Mouse (Mus musculus) heart, embryonic 13.5 days (tissue): ENCODE measurements around the gene Xrcc5. TPM values are rescaled to one million over a fixed set of nuclear protein-coding genes. Genes with fewer than 3 reads are reported as not detected.

Experiments
- ATAC-seq: fragments of 200-750 bp; cut with Nextera tagmentation; 2 replicates; pipeline ENCODE4 v1.8.0; 2017; ENCODE audit warnings: moderate TSS enrichment; ENCODE audit not compliant: insufficient number of reproducible peaks, low FRiP score, low TSS enrichment; ENCODE audit errors: extremely low read depth
- H3K27ac ChIP-seq: fragments of 300-500 bp; sonication (generic); replicated peaks from 2 replicates; pipeline ENCODE4 v1.5.1; 2015; ENCODE audit warnings: moderate library complexity, mild to moderate bottlenecking, inconsistent platforms
- H3K27me3 ChIP-seq: fragments of 300-500 bp; sonication (generic); replicated peaks from 2 replicates; pipeline ENCODE4 v1.6.1; 2015; ENCODE audit warnings: mild to moderate bottlenecking, inconsistent platforms
- H3K36me3 ChIP-seq: fragments of 300-500 bp; sonication (generic); 2 replicates; pipeline ENCODE4 v1.6.1; 2015; ENCODE audit warnings: mild to moderate bottlenecking, inconsistent platforms
- H3K4me1 ChIP-seq: fragments of 300-500 bp; sonication (generic); 2 replicates; pipeline ENCODE4 v1.6.1; 2015; ENCODE audit warnings: inconsistent platforms
- H3K4me2 ChIP-seq: fragments of 300-500 bp; sonication (generic); 2 replicates; pipeline ENCODE4 v1.6.1; 2015; ENCODE audit warnings: inconsistent platforms, mild to moderate bottlenecking, moderate library complexity
- H3K4me3 ChIP-seq: fragments of 300-500 bp; sonication (generic); 2 replicates; pipeline ENCODE4 v1.5.1; 2015; ENCODE audit warnings: moderate library complexity, mild to moderate bottlenecking, inconsistent platforms
- H3K9ac ChIP-seq: fragments of 300-500 bp; sonication (generic); 2 replicates; pipeline ENCODE4 v1.6.1; 2015; ENCODE audit warnings: inconsistent platforms, mild to moderate bottlenecking, moderate library complexity
- H3K9me3 ChIP-seq: fragments of 300-500 bp; sonication (generic); 2 replicates; pipeline ENCODE4 v1.6.1; 2016; ENCODE audit warnings: inconsistent platforms
- WGBS: fragments of 180-500 bp; shearing (Covaris S2); methylation state at CpG from one replicate; pipeline ENCODE4 v1.1.7; 2015; ENCODE audit warnings: mixed read lengths; 5-methylcytosine and 5-hydroxymethylcytosine counted together
- polyA plus RNA-seq: library from polyadenylated mRNA; unstranded; fragments of >200 nt; fragmentation: Nextera tagmentation; extraction: Ambion mirVana; gene quantifications from 2 replicates; pipeline ENCODE4 v1.2.1, GENCODE M21; 2015

Xrcc5 gene
- polyA plus RNA-seq, 1 experiment from 2014 or later = 18.1 TPM

DNA sequence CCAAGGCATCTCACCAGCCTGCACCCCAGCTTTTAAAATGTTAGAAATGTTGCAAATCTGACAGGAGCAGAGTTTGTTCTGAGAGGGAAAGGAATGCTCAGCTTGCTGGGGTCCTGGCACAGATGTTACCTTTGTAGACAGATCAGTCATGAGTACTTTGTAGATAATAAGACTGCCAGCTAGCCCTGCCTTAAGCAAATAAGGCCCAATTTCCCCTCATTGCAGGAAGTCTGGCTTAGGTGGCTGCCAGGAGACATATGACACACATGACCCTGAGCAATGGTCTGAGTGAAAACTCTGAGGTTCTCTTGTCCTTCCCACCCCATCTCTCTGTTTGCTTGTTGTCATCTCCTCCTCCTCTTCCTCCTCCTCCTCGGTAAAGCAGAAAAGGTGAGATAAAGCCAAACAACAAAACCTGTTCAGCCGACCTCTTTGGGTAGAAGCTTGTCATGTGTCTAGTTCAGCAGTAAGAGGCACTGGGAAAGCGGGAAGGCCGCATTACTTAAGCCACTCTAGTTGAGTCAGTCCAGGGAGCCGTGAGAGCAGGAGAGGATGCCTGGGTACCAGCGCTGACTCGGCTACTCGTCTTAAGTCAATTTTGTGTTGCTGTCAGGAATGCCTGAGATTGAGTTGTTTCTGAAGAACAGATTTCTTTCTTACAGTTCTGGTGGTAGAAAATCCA lies 92.6 kb downstream of the Xrcc5 start:
- H3K27me3 ChIP-seq = no peaks in the 10 kb centered on the region
- no peak overlapping the region for H3K9ac ChIP-seq
- no peaks in the 10 kb centered on the region for H3K9me3 ChIP-seq
- no peak for ATAC-seq
- no peak overlapping the region for H3K4me3 ChIP-seq
- WGBS = 75% methylated on average over 8 of the region's 8 CpGs
- peaks cover 18% of the 10 kb centered on the region for H3K36me3 ChIP-seq
- no peak overlapping the region for H3K4me2 ChIP-seq
- no peak overlapping the region for H3K27ac ChIP-seq
- 0 out of 2 replicates have a peak, but pooled peaks cover 3% of the 10 kb centered on the region for H3K4me1 ChIP-seq

- no peaks in the 10 kb centered on the region for H3K9me3 ChIP-seq
- peaks cover 10% of the 10 kb centered on the region for H3K36me3 ChIP-seq
- ATAC-seq = no peak
- 69% methylated on average over 9 of the region's 9 CpGs for WGBS
- H3K4me3 ChIP-seq = no peak overlapping the region
- H3K9ac ChIP-seq = no peak overlapping the region
- H3K4me2 ChIP-seq = no peak overlapping the region
- no peak overlapping the region for H3K27ac ChIP-seq
- H3K4me1 ChIP-seq = 0 out of 2 replicates have a peak, but pooled peaks cover 3% of the 10 kb centered on the region
- H3K27me3 ChIP-seq = no peaks in the 10 kb centered on the region
These were observed 93.4 kb downstream of the Xrcc5 start for GRCm38 (mm10) chr1:72400616-72401015.

DNA sequence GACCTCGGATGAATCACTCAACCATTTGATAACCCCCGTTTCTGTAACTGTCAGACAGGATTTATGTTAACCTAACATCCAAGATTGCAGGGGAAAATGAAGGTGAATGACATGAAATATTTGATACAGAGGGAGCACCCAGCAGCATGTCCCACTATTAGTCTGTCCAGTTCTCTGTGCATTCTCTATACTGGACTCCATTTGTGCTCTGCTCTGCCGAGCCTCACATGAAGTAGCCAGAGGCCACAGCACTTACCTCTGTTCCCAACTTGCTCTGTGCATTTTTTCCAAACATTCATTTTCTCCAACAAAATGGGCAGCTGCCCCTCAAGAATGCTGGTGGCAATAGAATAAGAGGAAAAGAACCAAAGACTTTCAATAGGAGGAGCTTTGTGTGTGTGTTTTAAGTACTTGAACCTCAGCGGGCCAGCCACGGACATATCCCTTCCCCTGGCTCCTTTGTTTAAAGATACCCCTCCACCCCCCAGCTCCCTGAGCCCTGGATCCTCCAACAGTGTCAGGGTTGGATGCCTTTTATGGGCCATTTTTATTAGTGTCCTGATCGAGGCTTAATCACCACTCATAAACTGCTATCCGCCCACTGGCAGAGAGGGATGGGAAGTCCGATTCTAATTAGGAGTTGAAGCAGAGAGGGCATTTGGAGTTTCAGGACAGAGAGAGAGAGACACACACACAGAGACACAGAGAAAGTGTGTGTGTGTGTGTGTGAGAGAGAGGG lies 94.3 kb downstream of the Xrcc5 start:
- 68% methylated on average over 8 of the region's 8 CpGs for WGBS
- Histone ChIP-seq H3K4me2 (no peak overlapping the region), H3K9me3 (no peaks in the 10 kb centered on the region), H3K9ac (no peak overlapping the region), H3K27me3 (no peaks in the 10 kb centered on the region), H3K4me1 (0 out of 2 replicates have a peak, but pooled peaks cover 3% of the 10 kb centered on the region), H3K4me3 (no peak overlapping the region), H3K27ac (no peak overlapping the region), H3K36me3 (peaks cover 8% of the 10 kb centered on the region)
- ATAC-seq = no peak

DNA sequence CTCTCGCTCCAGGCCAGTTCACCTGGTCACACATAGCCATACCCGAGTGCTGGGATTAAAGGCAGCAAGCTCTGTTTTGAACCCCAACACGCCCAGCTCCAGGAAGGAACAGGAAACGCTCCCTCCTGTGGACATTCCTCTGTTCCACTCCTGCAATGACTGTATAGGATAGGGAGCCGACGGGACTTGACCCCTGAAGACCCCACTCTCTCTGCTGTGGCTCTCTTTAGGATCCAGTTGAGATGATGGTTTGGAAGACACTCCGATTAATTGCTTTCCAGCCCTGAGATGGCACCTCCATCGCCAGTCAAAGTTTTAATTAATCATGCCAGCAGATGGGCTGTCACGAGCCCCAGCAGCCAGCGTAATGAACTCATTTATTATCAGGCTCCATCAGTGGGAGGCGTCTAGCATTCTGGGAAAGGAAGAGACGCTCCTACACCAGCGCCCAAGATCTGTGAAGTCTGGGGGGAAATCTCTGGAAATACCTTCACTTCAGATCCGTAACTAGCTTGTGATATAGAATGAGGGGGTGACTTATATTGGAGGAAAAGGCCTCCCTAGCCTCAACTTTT lies 99.4 kb downstream of the Xrcc5 start:
- ATAC-seq = no peak
- Histone ChIP-seq H3K9me3 (no peaks in the 10 kb centered on the region), H3K4me2 (no peak overlapping the region), H3K4me1 (0 out of 2 replicates have a peak, but pooled peaks cover 3% of the 10 kb centered on the region), H3K27me3 (no peaks in the 10 kb centered on the region), H3K9ac (no peak overlapping the region), H3K4me3 (no peak overlapping the region), H3K36me3 (no peaks in the 10 kb centered on the region), H3K27ac (no peak overlapping the region)
- WGBS = 65% methylated on average over 14 of the region's 14 CpGs

- Histone ChIP-seq H3K27ac (no peak overlapping the region), H3K4me2 (no peak overlapping the region), H3K4me3 (no peak overlapping the region), H3K9me3 (no peaks in the 10 kb centered on the region), H3K27me3 (no peaks in the 10 kb centered on the region), H3K36me3 (no peaks in the 10 kb centered on the region), H3K4me1 (no peaks in the 10 kb centered on the region; the same call in 1 of the 2 replicates), H3K9ac (no peak overlapping the region)
- no peak for ATAC-seq
- 76% methylated on average over 5 of the region's 5 CpGs for WGBS
These were observed 102.7 kb downstream of the Xrcc5 start for GRCm38 (mm10) chr1:72409936-72410335.

DNA sequence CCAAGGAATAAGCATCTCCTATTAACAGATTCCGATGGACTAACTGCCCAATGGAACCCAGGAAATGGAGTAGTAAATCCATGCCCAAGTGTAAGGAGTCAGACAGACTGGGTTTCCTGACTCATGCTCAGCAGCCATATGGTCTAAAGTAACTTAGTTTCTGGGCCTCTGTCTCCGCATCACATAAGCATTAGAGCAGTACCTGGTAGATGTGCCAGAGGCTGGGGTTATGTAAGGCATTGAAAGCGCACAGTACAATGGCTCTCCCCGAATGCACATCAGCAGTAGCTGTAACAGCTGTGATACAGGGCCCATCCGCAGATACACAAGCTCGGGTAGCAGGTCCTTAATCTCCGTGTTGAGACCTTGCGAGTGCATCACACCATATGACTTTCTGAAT lies 103.9 kb downstream of the Xrcc5 start:
- Histone ChIP-seq H3K27me3 (no peaks in the 10 kb centered on the region), H3K4me1 (no peaks in the 10 kb centered on the region; the same call in 1 of the 2 replicates), H3K27ac (no peak overlapping the region), H3K4me3 (no peak overlapping the region), H3K9me3 (no peaks in the 10 kb centered on the region), H3K36me3 (no peaks in the 10 kb centered on the region), H3K9ac (no peak overlapping the region), H3K4me2 (no peak overlapping the region)
- 87% methylated on average over 8 of the region's 8 CpGs for WGBS
- ATAC-seq = no peak

DNA sequence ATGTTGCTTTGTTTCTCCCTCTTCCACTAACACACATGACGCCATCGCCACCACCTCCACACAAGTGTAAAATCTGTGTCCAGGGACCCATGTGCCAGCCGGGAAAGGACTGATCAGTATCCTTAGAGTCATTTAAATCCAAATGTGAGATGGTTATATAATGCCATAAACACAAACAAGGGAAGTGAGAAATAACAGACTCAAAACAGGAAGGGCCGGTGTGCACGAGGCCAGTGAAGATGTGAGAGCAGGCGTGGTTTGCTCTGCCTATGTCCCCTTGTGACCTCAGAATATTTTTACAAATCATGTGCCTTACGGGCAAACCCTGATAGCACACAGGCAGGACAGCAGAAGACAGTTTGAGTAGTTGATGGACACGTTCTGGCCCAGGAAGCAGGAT lies 106.0 kb downstream of the Xrcc5 start:
- Histone ChIP-seq H3K9me3 (no peaks in the 10 kb centered on the region), H3K27ac (no peak overlapping the region), H3K9ac (no peak overlapping the region), H3K36me3 (no peaks in the 10 kb centered on the region), H3K4me2 (no peak overlapping the region), H3K27me3 (no peaks in the 10 kb centered on the region), H3K4me3 (no peak overlapping the region), H3K4me1 (no peaks in the 10 kb centered on the region; the same call in 1 of the 2 replicates)
- WGBS = 81% methylated on average over 8 of the region's 8 CpGs
- ATAC-seq = no peak

DNA sequence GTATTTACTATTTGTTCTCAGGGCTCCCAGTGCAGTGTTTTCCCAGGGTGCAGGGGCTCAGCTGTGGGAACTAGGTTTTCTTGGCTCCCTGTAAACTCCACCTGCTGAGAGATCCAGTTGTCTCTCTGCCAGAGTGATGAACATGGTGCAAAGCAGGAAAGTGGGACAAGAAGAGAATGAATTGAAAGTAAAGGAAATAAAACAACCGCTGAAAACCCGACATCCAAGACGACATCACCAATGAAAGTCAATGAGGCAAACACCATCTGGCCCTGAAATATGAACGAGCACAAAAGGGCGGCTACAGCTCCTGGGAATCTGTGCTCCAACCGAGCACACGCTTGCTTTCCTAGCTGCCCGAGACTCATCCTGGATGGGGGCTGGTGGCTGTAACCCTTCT lies 106.9 kb downstream of the Xrcc5 start:
- 79% methylated on average over 8 of the region's 8 CpGs for WGBS
- H3K27ac ChIP-seq = no peak overlapping the region
- H3K4me2 ChIP-seq = no peak overlapping the region
- no peak for ATAC-seq
- no peak overlapping the region for H3K9ac ChIP-seq
- no peaks in the 10 kb centered on the region for H3K9me3 ChIP-seq
- H3K4me3 ChIP-seq = no peak overlapping the region
- no peaks in the 10 kb centered on the region; the same call in 1 of the 2 replicates for H3K4me1 ChIP-seq
- H3K36me3 ChIP-seq = no peaks in the 10 kb centered on the region
- no peaks in the 10 kb centered on the region for H3K27me3 ChIP-seq

DNA sequence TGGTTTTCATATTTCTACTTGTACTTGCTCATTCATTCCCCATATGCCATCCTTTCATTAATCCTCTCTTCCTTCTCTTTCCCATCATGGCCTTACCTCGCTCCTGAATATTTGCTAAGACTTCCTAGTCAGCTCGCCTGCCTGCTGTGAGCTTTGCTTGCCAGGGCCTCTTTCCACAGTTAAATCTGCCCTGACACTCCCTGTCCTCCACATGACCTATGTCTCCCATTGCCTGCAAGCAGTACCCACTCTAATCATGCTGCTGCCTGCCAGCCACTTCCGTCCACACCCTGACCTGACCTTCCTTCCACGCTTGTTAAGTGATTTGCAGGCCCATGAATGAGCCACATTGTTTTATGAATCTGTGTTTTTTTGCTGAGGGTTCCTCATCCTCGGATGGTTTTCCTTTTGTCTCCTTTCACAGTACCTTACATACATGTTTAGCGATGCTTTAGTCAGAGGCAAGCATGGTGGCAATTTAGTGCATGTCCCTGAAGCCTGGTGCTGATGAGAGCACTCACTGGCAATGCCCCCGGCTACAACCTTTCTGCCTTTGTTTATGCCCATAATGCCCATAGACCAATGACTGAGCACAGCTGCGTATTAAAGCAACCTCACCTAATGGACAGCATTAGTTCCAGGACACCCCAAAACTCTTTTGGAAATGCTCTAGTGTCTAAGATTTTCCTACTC lies 107.5 kb downstream of the Xrcc5 start:
- H3K9me3 ChIP-seq = no peaks in the 10 kb centered on the region
- no peaks in the 10 kb centered on the region; the same call in 1 of the 2 replicates for H3K4me1 ChIP-seq
- no peak overlapping the region for H3K27ac ChIP-seq
- no peaks in the 10 kb centered on the region for H3K27me3 ChIP-seq
- no peak overlapping the region for H3K9ac ChIP-seq
- no peak for ATAC-seq
- no peaks in the 10 kb centered on the region for H3K36me3 ChIP-seq
- WGBS = 66% methylated on average over 8 of the region's 8 CpGs
- no peak overlapping the region for H3K4me2 ChIP-seq
- H3K4me3 ChIP-seq = no peak overlapping the region

DNA sequence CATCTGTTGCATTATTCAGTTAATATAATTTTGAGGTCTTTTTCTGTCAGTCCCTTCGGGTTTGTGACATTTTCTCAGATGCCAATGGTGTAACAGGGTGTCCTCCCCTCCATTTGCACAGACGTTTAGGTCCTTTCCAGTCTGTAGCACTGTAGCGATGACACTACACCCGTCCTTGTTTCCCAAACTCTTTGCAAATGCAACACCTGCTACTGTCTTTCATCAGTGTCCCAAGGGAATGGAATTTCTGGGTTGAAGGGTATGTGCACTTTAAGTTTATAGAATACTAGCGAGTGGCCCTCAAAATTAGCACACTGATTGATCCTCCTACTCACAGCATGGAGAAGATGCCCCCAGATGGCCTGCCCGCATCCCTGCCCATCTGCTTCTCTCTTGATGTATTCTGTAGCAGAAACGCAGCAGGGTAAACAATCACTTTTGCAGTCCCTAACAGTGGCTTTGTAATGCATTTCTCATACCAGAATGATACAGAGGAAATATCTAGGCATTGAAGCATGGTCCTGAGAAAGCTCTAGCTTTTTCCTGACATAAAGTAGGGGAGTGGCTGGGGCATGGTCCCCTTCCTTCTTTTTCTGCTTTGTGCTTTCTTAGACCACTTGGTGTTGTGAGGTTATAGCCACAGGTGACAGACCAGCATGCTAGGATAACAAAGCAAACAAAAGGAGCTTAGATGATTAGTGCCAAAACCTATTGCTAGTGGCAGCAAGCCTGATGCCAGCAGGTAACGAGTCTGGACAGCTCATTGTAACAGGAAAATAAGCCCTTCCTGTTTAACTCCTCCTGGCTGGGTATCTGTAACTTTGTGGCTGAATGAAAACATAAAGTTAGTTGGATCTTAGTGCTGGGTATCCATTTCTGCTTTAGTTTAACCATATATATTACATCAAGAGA lies 111.8 kb downstream of the Xrcc5 start:
- H3K9ac ChIP-seq = no peak overlapping the region
- ATAC-seq = no peak
- 70% methylated on average over 8 of the region's 8 CpGs for WGBS
- H3K36me3 ChIP-seq = no peaks in the 10 kb centered on the region
- no peaks in the 10 kb centered on the region; the same call in 1 of the 2 replicates for H3K4me1 ChIP-seq
- H3K27me3 ChIP-seq = peaks cover 5% of the 10 kb centered on the region; the same call in 1 of the 2 replicates
- H3K27ac ChIP-seq = no peak overlapping the region
- no peaks in the 10 kb centered on the region for H3K9me3 ChIP-seq
- H3K4me2 ChIP-seq = no peak overlapping the region
- H3K4me3 ChIP-seq = no peak overlapping the region
